ENCODE assay signal across 8 mouse cellular contexts in genomic region chr5:149375889-149376212, GRCm38 (mm10). TPM values are rescaled to one million over a fixed set of nuclear protein-coding genes. Genes with fewer than 3 reads are reported as not detected.
DNase-seq lines count a peak whose midpoint lies in the region; ATAC-seq lines count a peak whose summit lies in the region.

No protein-coding gene starts in this region.

- H3K27me3 ChIP-seq in hindbrain, embryonic 13.5 days: no peaks in the 10 kb centered on the region

- ATAC-seq in hindbrain, embryonic 13.5 days (ENCODE audit: low FRiP score): peak; percentile 53; the same call in 1 of the 2 replicates

- peak overlapping the region; percentile 46; the same call in 1 of the 2 replicates for H3K9ac ChIP-seq in hindbrain, embryonic 13.5 days

- peak; percentile 96 for DNase-seq in NIH3T3 (ENCODE audit: low read depth)
- DNase-seq in cerebellum, postnatal 10 days: peak; percentile 95 to 97
- DNase-seq in frontal cortex, postnatal 14 days (ENCODE audit: low spot score in 2 of 2): peak; percentile 71 to 83
- peak; percentile 86 to 91 for DNase-seq in layer of hippocampus, postnatal 14 days (ENCODE audit: low spot score in 2 of 2)
- peak; percentile 91 for DNase-seq in lung, postnatal 10 days
- DNase-seq in ovary, postnatal 36 days (ENCODE audit: low spot score): peak; percentile 84
- peak; percentile 96 for DNase-seq in thymus, postnatal 14 days

- no peaks in the 10 kb centered on the region for H3K36me3 ChIP-seq in hindbrain, embryonic 13.5 days

- no peak overlapping the region for H3K4me3 ChIP-seq in hindbrain, embryonic 13.5 days

- H3K9me3 ChIP-seq in hindbrain, embryonic 13.5 days: no peaks in the 10 kb centered on the region

- WGBS in hindbrain, embryonic 13.5 days: under 1% methylated on average over 8 of the region's 8 CpGs

- peak overlapping the region; percentile 39 for H3K4me2 ChIP-seq in hindbrain, embryonic 13.5 days

- H3K4me1 ChIP-seq in hindbrain, embryonic 13.5 days (replicated peaks): peaks cover 56% of the 10 kb centered on the region

- peak overlapping the region; percentile 81 for H3K27ac ChIP-seq in hindbrain, embryonic 13.5 days

RNA-seq across cellular contexts. Expression of gene Medag, which starts 35.7 kb away (rescaled TPM):
- polyA plus RNA-seq in hindbrain, embryonic 13.5 days (2015; fragmentation: Nextera tagmentation; extraction: Ambion mirVana): 2.1 and 2.5 TPM in 2 replicates
- total RNA-seq in layer of hippocampus, postnatal 14 days (2021): 1 to 10 TPM; 1.6 to 1.7 TPM
